Mouse (Mus musculus): Measurements from ENCODE around the gene Gpat2.

- TF ChIP-seq POLR2A (IDR thresholded peaks at IDR 0.05; ENCODE audit: borderline replicate concordance, extremely low read depth, insufficient read depth, insufficient read length, poor library complexity, severe bottlenecking) (no peak), CTCF (IDR thresholded peaks at IDR 0.05; ENCODE audit: borderline replicate concordance, extremely low read depth, insufficient read depth, insufficient read length) (no peak)
Measured at GRCm38 (mm10) chr2:127470183-127470582, 45.2 kb downstream of the Gpat2 start.

Data from brain, embryonic 14.5 days (tissue).